Mouse (Mus musculus) lung, postnatal 36 days (tissue): ENCODE data around the gene Pla2g4b.

ENCODE experiments used
- DNase-seq: peaks from one replicate; pipeline ENCODE4 v3.0.0; 2022; ENCODE audit warnings: mixed read lengths

Pla2g4b gene

DNA sequence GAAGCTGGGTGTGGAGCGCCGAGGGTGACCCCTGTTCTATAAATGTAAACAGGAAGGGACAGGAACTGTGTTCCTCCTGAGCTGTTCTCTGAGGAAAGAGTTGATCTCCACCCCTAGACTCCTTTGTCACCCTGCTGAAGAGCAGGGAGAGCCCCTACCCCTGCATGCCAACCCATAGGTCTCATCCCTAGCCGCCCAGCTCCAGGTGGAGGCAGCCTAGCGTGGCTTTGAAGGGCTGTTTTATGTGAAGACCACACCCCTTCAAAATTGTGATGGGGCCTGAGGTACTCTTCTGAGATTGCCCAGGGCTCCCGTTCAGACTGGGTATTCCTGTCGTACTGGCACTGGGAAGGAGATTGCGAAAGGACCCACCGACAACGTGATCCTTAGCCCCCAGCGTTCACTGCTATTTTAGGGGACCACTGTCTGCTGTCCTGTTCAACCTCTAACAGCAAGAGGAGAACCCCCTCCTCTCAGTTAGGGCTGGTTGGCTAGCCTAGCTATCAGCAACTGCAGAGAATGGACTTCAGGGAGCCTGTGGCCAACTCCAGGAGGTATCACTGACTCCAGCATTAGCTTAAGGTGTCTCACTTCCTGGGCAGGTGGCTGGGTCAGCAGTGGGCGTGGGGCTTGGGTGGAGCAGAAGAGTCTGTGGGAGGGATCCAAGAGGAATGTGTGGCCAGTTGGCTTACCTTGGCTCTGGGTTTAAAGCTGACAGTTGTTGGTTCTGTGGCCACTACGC is at the start of gene Pla2g4b:
Gene Pla2g4b (plus strand): TSS at position 692 of the 742 bp plus-strand sequence.
- no peak for DNase-seq

DNA sequence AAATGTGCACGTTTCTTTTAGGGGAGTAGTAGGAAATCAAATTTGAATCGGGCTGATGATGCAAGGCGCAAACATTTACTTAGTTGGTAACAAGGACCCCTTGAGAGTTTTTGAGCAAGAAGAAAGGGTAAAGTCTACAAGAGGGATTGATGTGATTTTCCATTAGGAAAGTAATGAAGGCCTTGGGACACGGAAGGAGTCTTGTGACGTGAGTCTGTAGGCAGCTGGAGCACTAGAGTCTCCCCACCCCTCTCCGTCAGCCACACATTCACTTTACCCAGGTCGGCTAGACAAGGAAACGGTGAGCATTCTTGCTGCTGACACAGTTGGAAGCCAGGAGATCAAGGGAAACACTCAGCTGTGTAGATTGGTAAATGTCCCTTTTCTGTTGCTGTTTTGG is 47.3 kb upstream of the Pla2g4b start:
- DNase-seq, result peak; percentile 82

DNA sequence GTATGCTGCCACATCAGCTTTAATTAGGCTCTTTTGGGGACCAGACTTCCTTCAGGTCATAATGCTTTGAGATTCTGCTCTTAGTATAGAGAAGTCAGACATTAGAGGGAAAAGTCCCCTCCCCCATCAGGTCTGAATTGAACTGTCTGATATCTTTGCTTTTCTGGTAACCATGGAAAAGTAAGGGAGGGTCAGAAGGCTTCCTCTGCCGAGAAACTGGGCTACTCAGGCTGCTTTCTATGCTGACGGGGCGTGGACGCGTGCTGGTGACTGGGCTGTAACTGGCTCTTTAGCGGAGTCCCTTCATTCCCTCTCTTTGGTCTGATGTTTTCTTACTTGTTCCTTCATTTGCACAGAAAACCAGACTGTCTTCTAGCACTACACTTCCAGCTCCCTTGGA is 46.8 kb upstream of the Pla2g4b start:
- peak; percentile 23 for DNase-seq

DNA sequence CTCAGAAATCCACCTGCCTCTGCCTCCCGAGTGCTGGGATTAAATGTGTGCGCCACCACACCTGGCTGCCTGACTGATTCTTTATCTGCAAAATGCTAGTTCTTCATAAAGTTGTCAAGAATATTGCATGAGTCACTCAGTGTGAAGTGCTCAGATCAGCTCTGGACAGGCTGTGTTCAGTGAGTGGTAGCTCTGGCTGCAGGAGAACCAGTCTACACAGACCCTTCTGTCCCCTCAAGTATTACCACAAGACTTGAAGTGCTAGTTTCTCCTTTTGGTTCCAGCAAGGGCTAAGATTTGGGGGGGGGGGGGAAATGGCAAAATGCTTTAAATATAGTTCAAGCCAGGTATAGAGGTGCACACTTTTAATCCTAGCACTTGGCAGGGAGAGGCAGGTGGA is 45.8 kb upstream of the Pla2g4b start:
- peak; percentile 41 for DNase-seq

DNA sequence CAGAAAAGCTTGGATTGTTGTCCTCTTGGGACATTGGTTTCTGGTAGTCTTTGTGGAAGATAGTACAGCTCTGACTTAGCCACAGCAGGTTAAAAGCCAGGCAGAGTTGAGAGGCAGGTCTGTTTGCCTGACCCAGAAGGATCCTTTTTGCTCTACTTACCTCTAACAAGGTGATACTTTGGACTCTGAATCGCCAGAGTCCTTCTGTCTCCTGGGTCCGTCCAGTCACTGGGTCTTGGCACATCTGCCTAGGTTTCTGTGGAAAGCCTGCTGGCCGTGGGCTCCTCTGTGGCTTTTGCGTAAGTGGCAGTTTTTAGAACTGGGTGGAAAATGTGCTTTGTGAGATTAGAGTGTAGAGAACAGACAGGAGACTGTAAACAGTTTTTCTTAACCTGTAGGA is 44.3 kb upstream of the Pla2g4b start:
- DNase-seq, result no peak

DNA sequence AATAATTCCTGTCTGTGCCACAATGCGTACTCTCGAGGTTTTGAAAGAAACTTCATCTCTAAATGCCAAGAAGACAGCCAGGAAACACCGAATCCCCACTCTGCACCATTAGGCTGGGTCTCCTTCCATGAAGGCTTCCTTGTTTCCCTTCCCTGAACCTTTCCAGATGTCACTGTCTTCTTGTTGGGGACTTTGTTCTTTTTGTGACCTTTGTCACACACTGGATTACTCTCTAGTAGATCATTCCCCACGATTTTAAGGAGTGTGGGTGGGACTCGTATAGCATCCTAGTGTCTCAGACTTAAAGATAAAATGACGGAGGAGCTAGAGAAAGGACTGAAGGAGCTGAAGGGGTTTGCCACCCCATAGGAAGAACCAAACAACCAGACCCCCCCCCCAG is 42.3 kb upstream of the Pla2g4b start:
- no peak for DNase-seq

DNA sequence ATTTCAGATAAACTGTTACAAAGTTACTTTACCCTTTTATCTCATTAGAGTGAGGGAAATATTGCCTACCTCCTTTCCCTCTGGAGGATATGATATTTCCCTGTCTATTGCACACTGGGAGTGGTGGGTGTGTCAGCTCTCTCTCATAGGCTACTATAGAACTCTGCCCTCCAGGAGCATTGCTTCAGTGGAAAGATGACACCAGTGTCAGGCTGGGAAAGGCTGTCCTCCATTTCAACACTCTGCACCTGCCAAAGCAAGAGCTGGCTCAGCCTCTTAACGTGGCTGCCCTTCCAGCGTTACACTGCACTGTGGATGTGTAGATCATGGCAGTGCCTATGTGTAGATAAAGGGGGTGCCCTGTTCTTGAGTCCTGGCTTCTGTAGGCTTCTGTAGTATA is 40.9 kb upstream of the Pla2g4b start:
- no peak for DNase-seq

DNA sequence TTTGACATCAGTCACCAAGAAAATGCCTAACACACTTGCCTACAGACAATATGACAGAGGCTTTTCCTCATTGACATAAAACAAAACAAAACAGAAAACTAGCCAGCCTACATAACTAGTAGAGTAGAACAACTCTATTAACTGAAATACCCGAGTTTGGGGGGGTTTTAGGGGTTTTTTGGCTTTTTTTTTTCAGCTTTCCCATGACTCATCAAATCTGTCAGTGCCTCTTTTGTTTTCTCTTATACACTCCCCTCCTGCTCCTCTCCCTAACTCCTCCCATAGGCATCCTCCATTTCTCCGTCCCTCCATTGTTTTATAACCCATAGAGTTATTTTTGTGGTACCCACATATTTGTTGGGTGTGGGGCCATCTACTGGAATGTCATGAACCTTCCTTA is 39.7 kb upstream of the Pla2g4b start:
- DNase-seq, result no peak

DNA sequence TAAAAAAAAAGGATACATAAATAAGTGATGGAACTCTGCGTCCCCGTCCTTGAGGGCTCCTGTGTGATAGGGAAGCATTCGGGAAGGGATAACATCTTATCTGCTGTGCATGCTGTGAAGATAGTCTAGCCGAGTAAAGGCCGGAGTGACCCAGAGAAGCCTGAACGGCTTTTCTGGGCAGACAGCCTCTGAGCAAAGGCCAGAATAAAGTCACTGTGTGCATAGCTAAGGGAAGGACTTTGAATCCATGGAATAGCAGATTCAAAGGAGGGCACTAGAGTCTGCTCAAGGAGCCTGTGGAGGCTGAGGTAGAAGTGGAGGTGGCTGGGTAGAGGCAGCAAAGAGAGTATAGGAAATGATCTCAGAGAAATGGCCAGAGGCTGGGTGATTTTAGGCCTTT is 38.4 kb upstream of the Pla2g4b start:
- DNase-seq, result no peak

DNA sequence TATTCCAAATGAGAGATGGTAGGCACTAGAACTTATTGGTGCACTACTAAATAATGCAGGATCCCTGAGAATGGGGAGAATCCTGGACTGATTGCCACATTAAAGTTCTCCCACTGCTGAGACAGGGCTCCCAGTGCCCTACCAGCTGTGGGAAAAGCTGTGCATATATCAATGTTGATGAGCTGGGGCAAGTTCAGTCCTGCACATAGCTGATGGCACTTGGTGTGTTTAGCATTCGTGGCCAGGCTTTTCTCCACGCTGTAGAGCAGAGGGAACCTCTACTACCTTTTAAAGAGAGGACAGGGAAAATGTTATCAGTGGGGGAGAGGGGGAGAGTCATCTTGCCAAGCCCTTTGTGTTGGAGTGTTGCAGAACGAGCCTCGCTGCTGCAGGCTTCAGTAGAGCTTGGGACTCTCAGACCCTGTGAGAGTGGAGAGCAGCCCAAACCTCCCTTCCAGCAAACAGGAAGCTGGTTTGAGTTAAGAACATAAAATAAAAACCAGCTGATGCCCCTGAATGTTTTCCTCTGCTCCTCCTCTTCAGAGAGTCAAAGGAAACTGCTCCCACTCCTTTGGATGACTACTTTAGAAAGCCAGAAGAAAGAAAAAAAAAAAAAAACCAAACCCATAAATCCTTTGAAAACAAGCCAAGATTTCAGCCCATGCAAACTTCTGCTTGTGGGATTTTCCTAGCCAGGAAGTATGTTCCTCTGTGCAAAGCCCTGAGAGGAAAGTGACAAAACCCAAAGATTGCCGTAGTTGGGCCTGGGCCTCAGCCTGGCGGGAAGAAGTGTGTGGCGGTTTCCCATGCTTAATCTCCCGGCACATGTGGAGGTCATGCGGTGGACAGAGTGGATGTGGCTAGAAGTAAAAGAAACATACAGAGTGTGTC is 37.6 kb upstream of the Pla2g4b start:
- peak; percentile 39 for DNase-seq

DNA sequence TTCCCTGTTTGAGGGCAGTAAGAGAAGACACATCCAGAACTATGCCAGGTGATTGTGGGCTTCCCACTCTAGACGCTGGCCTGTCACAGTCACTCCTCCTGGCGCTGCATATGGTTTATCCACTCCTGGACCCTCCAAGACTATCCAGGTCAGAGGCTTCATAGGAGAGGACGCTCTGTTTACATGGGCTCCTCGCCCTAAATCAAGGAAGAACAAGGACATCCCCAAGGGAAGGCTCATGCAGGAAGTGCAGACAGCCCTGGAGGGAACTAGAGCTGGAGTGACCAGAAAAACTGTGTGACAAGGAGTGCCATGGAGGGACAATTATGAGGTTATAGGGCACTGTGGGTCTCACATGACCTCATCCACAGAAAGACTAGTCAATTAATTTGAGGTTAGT is 35.9 kb upstream of the Pla2g4b start:
- DNase-seq, result no peak

DNA sequence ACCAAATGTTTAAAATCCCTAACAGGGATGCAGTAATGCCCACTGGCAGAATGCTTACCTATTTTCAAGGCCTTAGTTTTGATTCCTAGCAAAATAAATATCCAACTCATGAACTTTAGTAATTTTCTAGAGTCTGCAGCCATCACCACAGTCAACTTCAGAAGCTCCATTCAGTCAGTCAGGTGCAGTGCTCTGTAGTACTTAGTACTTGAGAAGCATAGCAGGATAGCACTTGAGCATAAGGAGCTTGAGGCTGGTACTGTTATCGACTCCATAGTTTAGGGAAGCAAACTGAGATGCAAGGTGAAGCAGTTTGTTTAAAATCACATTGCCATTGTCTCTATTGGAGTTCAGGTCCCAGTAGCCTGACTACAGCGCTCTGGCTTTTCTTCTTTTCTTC is 33.5 kb upstream of the Pla2g4b start:
- DNase-seq, result peak; percentile 52

DNA sequence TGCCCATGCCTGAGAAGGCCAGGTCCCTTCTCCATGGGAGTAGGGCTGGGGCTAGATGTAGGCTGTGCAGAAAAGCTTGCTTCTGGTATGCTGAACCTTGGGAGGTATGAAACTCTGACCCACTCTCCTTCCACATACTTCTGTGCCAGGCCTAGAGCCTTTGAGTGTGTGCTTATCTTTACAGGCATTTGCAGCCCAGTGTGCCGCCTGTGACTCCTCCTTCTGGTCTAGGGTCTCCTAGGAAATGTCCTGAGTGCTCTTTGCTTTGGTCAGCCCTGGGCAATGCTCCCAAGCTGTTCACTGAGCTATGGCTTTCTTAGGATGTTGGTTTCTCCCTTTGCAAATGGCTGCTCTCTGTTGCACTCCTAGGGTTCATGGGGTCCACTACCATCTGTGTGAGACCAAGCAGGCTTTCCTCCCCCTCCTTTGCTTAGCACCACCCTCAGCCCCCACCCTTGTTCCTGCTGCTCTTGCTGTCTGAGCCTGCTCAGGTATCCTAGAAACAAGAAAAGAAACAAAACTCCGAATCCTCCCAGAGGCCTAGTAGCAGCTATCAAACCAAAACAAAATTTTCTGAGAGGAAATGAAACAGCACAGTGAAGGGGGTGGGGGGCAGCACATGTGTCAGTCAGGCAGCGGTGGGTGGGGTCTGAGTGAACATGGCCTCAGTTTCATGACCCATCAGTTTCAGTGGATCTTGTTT is 32.2 kb upstream of the Pla2g4b start:
- peak; percentile 80 for DNase-seq

DNA sequence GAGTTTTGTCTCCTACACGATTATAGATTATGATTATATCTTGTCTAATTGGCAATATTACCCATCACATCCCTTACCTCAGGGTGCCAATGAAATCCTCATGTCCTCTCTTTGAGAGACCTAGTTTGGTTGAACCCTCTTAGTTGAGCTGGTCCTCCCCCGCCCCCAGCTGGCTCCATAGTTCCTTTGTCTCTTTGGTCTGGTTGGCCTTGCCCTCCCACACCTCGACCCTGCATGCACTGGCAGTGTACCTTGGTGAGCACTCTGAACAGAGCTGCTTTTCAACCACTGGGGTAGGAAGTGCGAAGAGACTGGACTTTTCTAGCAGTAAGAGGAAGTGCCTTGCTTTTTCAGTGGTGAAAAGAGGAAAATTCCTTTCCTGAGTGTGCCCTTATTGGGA is 31.3 kb upstream of the Pla2g4b start:
- DNase-seq, result no peak

DNA sequence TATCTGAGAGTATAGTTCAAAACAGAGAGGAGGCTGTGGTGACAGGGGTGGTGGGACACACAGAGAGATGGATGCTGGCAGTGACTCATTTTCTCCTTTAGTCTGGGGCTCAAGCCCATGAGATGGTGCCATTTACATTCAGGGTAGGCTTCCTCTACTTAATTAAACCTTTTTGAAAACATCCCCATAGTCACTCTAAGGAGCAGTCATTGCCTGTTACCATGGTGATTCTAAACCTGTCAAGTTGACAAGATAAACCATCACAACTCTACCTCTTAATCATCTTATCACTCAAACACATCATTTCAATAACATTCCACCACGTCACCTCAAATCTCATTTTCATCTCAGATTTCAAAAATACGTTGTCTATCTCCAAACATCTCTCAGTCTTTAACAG is 29.2 kb upstream of the Pla2g4b start:
- DNase-seq, result no peak

DNA sequence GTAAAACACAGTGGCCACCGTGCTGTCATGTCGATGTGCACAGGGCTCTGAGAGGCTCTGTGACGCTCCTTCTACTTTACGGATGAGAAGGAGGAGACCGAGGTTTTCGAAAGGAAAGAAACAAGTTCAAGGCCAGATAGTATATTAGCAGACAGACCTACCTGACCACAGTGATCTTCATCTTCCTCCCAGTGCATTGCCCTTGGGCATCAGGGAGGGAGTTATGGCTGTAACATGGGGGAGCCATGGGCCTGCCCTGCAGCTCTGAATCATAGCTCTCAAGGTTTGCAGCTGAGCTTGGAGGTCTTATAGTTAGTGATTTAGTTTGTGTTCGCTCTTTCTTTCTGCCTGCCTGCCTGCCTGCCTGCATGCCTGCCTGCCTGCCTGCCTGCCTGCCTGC is 26.5 kb upstream of the Pla2g4b start:
- no peak for DNase-seq

DNA sequence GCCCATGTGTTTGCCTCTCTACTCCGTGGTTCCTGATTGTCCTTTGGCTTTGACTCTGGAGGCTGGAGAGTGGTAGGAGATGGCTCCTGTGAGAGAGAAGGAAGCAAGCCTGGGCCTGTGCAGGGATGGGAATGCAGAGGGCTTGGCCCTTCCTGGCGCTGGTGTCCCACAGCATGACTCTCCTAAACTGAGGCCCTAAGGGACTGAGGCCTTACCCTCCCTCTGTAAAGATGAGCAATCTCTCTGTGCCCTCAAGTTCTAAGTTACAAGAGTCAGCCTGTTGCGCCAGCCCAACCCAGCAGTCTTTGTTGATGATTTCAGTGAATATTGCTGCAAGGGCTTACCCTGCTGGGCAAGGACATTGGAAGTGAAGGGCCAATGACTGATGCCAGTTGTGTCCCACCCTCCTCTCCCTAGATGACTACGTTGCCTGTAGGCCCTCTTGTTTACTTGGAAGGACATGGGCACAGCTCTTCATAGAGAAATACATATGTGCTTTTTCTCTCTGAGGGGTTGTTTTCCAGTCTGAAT is 25.5 kb upstream of the Pla2g4b start:
- DNase-seq, result peak; percentile 34

DNA sequence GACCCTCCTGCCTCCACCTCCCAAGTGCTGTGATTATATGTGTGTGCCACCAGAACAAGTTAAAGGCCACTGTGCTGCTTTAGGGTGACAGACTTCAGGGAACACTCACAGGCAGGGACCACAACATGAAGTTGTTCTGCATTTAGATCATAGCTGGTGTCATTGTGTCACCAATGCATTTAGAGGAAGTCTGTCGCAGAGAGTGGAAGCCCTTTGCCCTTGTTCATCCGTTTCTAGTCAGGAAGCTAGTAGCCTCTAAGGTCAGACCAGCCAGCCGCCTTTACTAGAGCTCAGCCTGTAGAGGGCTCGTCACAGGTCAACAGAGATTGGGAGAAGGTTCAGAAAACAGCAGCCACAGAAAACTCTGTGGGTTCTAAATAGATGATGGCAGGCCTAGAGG is 24.5 kb upstream of the Pla2g4b start:
- DNase-seq, result peak; percentile 69

DNA sequence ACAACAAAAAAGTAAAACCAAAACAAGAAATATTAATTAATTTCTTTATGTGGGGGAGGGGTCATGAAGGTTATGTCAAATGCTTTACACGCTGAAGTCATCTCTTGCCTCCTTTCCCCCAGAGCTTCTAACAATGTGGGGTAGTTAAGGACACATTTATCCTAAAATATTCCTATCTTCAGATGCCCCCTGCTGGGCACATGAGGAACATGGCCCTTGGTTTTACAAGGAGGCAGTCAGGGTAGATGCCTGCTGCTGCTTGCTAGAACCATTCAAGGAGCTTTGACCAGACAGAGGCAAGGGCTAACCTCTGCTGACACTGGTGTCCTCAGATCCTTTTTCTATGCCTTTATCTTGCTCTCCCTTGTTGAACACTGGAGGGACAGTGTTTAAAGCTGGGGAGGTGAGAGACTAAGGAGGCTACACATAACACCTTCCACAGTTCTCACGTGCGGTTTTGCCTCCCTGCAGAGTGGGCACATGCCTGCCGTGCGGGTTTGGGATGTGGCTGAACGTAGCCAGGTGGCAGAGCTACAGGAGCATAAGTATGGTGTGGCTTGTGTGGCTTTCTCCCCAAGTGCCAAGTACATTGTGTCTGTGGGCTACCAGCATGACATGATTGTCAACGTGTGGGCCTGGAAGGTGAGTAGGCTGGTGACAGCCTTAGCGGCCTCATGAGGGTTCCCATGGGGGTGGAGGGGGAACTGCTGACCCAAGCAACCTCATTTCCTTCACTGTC is 21.6 kb upstream of the Pla2g4b start:
- peak; percentile 84 for DNase-seq

DNA sequence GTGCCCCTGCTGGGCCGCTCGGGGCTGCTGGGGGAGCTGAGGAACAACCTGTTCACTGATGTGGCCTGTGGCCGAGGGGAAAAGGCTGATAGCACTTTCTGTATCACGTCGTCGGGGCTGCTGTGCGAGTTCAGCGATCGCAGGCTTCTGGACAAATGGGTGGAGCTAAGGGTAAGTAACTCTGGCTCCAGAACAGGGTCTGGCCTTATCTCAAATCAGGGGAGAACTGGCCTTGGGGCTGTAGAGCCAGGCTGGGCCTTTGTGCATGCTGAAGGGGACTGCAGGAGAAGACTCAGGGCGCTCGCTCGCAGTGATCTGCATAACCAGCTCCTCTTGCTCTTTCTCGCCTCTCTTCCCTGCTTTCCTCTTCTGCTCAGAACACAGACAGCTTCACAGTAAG is 20.3 kb upstream of the Pla2g4b start:
- DNase-seq, result no peak

DNA sequence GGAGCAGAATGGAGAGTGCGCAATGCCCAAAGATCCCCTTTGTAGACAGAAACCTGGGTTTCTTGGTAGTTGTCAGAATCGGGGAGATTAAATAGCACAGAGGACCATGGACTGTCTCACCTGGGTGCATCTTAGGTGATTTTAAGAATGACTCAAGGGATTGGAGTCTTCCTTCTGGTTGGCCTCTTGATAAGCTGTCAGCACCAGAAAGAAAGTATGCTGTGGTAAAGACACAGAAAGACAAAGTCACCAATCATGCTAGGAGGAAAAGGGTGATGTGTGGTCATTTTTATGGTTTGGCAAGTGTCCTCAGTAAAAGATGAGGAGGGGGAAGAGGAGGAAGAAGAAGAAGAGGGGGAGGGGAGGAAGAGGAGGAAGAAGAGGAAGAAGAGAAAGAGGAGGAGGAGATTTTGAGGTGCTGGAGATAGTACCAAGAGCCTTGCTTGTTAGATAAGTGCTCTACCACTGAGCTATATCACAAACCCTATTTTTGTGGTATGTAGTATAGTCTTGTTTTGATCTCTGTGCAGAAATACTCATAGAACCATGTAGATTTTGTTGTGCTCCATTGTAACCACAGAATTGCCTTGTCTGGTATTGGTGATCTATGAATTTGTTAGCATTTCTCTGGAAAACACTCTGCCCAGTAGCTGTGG is 19.3 kb upstream of the Pla2g4b start:
- DNase-seq, result no peak

DNA sequence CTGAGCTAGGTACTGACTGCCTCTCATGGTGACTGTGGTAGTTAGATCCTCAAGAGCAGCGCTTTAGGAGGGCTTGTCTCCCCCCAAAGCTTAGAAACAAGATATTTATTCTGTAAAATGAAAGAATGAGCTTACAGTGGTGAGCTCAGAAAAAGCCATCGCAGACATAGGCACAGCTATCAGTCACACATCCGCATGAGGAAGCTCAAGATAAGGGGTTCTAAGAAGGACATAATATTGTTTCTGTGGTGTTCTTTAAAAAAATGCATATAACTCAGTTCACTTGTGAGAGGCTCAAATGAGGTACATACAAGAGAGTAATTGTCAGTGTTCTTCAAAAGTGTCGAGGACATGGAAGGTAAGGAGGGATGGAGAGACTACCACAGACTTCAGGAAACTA is 17.3 kb upstream of the Pla2g4b start:
- no peak for DNase-seq
